Mouse (Mus musculus): Measurements from ENCODE around the gene Gpr6. TPM values are rescaled to one million over a fixed set of nuclear protein-coding genes. Genes with fewer than 3 reads are reported as not detected.
A peak's percentile ranks its signal among the peaks of the same experiment; 100 is the strongest.

Gpr6 gene
- polyA plus RNA-seq (2015; fragmentation: Nextera tagmentation; extraction: Ambion mirVana), result not detected in 2 replicates

GRCm38 (mm10) chr10:41072116-41072515 lies at the start of gene Gpr6:
Gpr6 (minus strand) TSS chr10:41072285.
- Histone ChIP-seq H3K4me1 (replicated peaks) (no peaks in the 10 kb centered on the region; the same call in 1 of the 2 replicates), H3K36me3 (no peaks in the 10 kb centered on the region), H3K4me3 (replicated peaks) (peak within 1 kb of the TSS; percentile 17; the same call in 1 of the 2 replicates), H3K27me3 (replicated peaks) (peaks cover 23% of the 10 kb centered on the region), H3K4me2 (replicated peaks) (peak within 1 kb of the TSS; percentile 28; the same call in 1 of the 2 replicates), H3K9me3 (no peaks in the 10 kb centered on the region), H3K9ac (no peak within 1 kb of the TSS), H3K27ac (no peak within 1 kb of the TSS)
- ATAC-seq, result no peak
- 1% methylated on average over 23 of the region's 23 CpGs for WGBS

GRCm38 (mm10) chr10:41100060-41100459 lies 28.0 kb upstream of the Gpr6 start:
- ATAC-seq, result no peak
- no peak overlapping the region for H3K27ac ChIP-seq

GRCm38 (mm10) chr10:41098137-41098536 lies 26.1 kb upstream of the Gpr6 start:
- 76% methylated on average over 6 of the region's 6 CpGs for WGBS
- no peaks in the 10 kb centered on the region for H3K36me3 ChIP-seq
- no peak overlapping the region for H3K4me2 ChIP-seq (replicated peaks)
- no peaks in the 10 kb centered on the region for H3K4me1 ChIP-seq (replicated peaks)
- no peak overlapping the region for H3K4me3 ChIP-seq (replicated peaks)
- no peaks in the 10 kb centered on the region for H3K9me3 ChIP-seq
- ATAC-seq, result no peak
- H3K27ac ChIP-seq, result no peak overlapping the region
- H3K9ac ChIP-seq, result no peak overlapping the region
- H3K27me3 ChIP-seq (replicated peaks), result no peaks in the 10 kb centered on the region

More at GRCm38 (mm10) chr10:41100060-41100459, 28.0 kb upstream of the Gpr6 start:
- no peaks in the 10 kb centered on the region for H3K27me3 ChIP-seq (replicated peaks)
- H3K4me3 ChIP-seq (replicated peaks), result no peak overlapping the region
- WGBS, result 68% methylated on average over 2 of the region's 2 CpGs
- H3K9ac ChIP-seq, result no peak overlapping the region
- H3K4me2 ChIP-seq (replicated peaks), result no peak overlapping the region
- H3K4me1 ChIP-seq (replicated peaks), result no peaks in the 10 kb centered on the region
- H3K9me3 ChIP-seq, result no peaks in the 10 kb centered on the region
- no peaks in the 10 kb centered on the region for H3K36me3 ChIP-seq

- no peak overlapping the region for H3K27ac ChIP-seq
- no peaks in the 10 kb centered on the region for H3K4me1 ChIP-seq (replicated peaks)
- H3K4me3 ChIP-seq (replicated peaks), result no peak overlapping the region
- no peak overlapping the region for H3K4me2 ChIP-seq (replicated peaks)
- WGBS, result 53% methylated on average over 7 of the region's 7 CpGs
- H3K27me3 ChIP-seq (replicated peaks), result no peaks in the 10 kb centered on the region
- no peaks in the 10 kb centered on the region for H3K9me3 ChIP-seq
- ATAC-seq, result no peak
- no peaks in the 10 kb centered on the region for H3K36me3 ChIP-seq
- H3K9ac ChIP-seq, result no peak overlapping the region
These were observed 16.8 kb upstream of the Gpr6 start for GRCm38 (mm10) chr10:41088852-41089251.

GRCm38 (mm10) chr10:41071696-41072095 lies 389 bp downstream of the Gpr6 start:
- peak overlapping the region; percentile 28; the same call in 1 of the 2 replicates for H3K4me2 ChIP-seq (replicated peaks)
- H3K9me3 ChIP-seq, result no peaks in the 10 kb centered on the region
- H3K9ac ChIP-seq, result no peak overlapping the region
- H3K4me3 ChIP-seq (replicated peaks), result peak overlapping the region; percentile 17; the same call in 1 of the 2 replicates
- peaks cover 23% of the 10 kb centered on the region for H3K27me3 ChIP-seq (replicated peaks)
- H3K27ac ChIP-seq, result no peak overlapping the region
- 2% methylated on average over 11 of the region's 11 CpGs for WGBS
- no peaks in the 10 kb centered on the region for H3K36me3 ChIP-seq
- ATAC-seq, result no peak
- H3K4me1 ChIP-seq (replicated peaks), result no peaks in the 10 kb centered on the region; the same call in 1 of the 2 replicates

- Histone ChIP-seq H3K27ac (no peak overlapping the region), H3K4me2 (replicated peaks) (peak overlapping the region; percentile 19; the same call in 1 of the 2 replicates), H3K9ac (no peak overlapping the region), H3K36me3 (no peaks in the 10 kb centered on the region), H3K9me3 (no peaks in the 10 kb centered on the region), H3K4me1 (replicated peaks) (no peaks in the 10 kb centered on the region; the same call in 1 of the 2 replicates), H3K4me3 (replicated peaks) (peak overlapping the region; percentile 17; the same call in 1 of the 2 replicates), H3K27me3 (replicated peaks) (peaks cover 23% of the 10 kb centered on the region)
- ATAC-seq, result no peak
- 4% methylated on average over 67 of the region's 68 CpGs for WGBS
These were observed 1.1 kb downstream of the Gpr6 start for GRCm38 (mm10) chr10:41070693-41071651.

- ATAC-seq, result no peak
- 71% methylated on average over 4 of the region's 4 CpGs for WGBS
- H3K4me2 ChIP-seq (replicated peaks), result no peak overlapping the region
- no peak overlapping the region for H3K9ac ChIP-seq
- no peak overlapping the region for H3K4me3 ChIP-seq (replicated peaks)
- H3K27me3 ChIP-seq (replicated peaks), result no peaks in the 10 kb centered on the region; the same call in 1 of the 2 replicates
- H3K36me3 ChIP-seq, result no peaks in the 10 kb centered on the region
- no peaks in the 10 kb centered on the region for H3K9me3 ChIP-seq
- H3K4me1 ChIP-seq (replicated peaks), result no peaks in the 10 kb centered on the region
- H3K27ac ChIP-seq, result no peak overlapping the region
These were observed 11.7 kb downstream of the Gpr6 start for GRCm38 (mm10) chr10:41060250-41060831.

- Histone ChIP-seq H3K27ac (no peak overlapping the region), H3K9ac (no peak overlapping the region), H3K4me1 (replicated peaks) (no peaks in the 10 kb centered on the region), H3K36me3 (no peaks in the 10 kb centered on the region), H3K4me2 (replicated peaks) (no peak overlapping the region), H3K9me3 (no peaks in the 10 kb centered on the region), H3K27me3 (replicated peaks) (no peaks in the 10 kb centered on the region; the same call in 1 of the 2 replicates), H3K4me3 (replicated peaks) (no peak overlapping the region)
- WGBS, result 74% methylated on average over 9 of the region's 9 CpGs
- no peak for ATAC-seq
These were observed 16.5 kb downstream of the Gpr6 start for GRCm38 (mm10) chr10:41055581-41055980.

GRCm38 (mm10) chr10:41054005-41054404 lies 18.1 kb downstream of the Gpr6 start:
- H3K27me3 ChIP-seq (replicated peaks), result no peaks in the 10 kb centered on the region
- no peak overlapping the region for H3K27ac ChIP-seq
- 81% methylated on average over 5 of the region's 5 CpGs for WGBS
- H3K9ac ChIP-seq, result no peak overlapping the region
- no peak overlapping the region for H3K4me2 ChIP-seq (replicated peaks)
- H3K4me1 ChIP-seq (replicated peaks), result no peaks in the 10 kb centered on the region
- H3K9me3 ChIP-seq, result no peaks in the 10 kb centered on the region
- ATAC-seq, result no peak
- H3K4me3 ChIP-seq (replicated peaks), result no peak overlapping the region
- H3K36me3 ChIP-seq, result no peaks in the 10 kb centered on the region

GRCm38 (mm10) chr10:41042272-41042671 lies 29.8 kb downstream of the Gpr6 start:
- Histone ChIP-seq H3K9ac (no peak overlapping the region), H3K9me3 (no peaks in the 10 kb centered on the region), H3K36me3 (no peaks in the 10 kb centered on the region), H3K27me3 (replicated peaks) (no peaks in the 10 kb centered on the region), H3K4me1 (replicated peaks) (no peaks in the 10 kb centered on the region), H3K27ac (no peak overlapping the region), H3K4me2 (replicated peaks) (no peak overlapping the region), H3K4me3 (replicated peaks) (no peak overlapping the region)
- ATAC-seq, result no peak
- WGBS, result 79% methylated on average over 11 of the region's 11 CpGs

GRCm38 (mm10) chr10:41041478-41041877 lies 30.6 kb downstream of the Gpr6 start:
- no peak for ATAC-seq
- Histone ChIP-seq H3K27ac (no peak overlapping the region), H3K36me3 (no peaks in the 10 kb centered on the region), H3K4me3 (replicated peaks) (no peak overlapping the region), H3K9me3 (no peaks in the 10 kb centered on the region), H3K4me1 (replicated peaks) (no peaks in the 10 kb centered on the region), H3K27me3 (replicated peaks) (no peaks in the 10 kb centered on the region), H3K9ac (no peak overlapping the region), H3K4me2 (replicated peaks) (no peak overlapping the region)
- 84% methylated on average over 9 of the region's 9 CpGs for WGBS

- Histone ChIP-seq H3K4me3 (replicated peaks) (no peak overlapping the region), H3K4me2 (replicated peaks) (no peak overlapping the region), H3K27me3 (replicated peaks) (no peaks in the 10 kb centered on the region), H3K27ac (no peak overlapping the region), H3K9ac (no peak overlapping the region), H3K9me3 (no peaks in the 10 kb centered on the region), H3K4me1 (replicated peaks) (no peaks in the 10 kb centered on the region), H3K36me3 (no peaks in the 10 kb centered on the region)
- peak; percentile 51; the same call in 1 of the 2 replicates for ATAC-seq
These were observed 31.5 kb downstream of the Gpr6 start for GRCm38 (mm10) chr10:41040530-41041085.

All from intestine, embryonic 15.5 days (tissue).